Mouse (Mus musculus): Measurements from ENCODE around the gene Alad.

- no peak for TF ChIP-seq CTCF (conservative IDR thresholded peaks at IDR 0.05; ENCODE audit: insufficient read depth, insufficient read length, low read depth, low read length)
- no peak for TF ChIP-seq POLR2A (IDR thresholded peaks at IDR 0.05; ENCODE audit: low read depth, low read length)
Observed at GRCm38 (mm10) chr4:62496815-62497214, 22.9 kb downstream of the Alad start.
